Mouse (Mus musculus) CD4-positive, CD25-positive, alpha-beta regulatory T cell, adult 4 months (primary cell): ENCODE measurements around the gene Col23a1. TPM values are rescaled to one million over a fixed set of nuclear protein-coding genes. Genes with fewer than 3 reads are reported as not detected.

Experiments used
- ATAC-seq: one replicate; pipeline ENCODE4 v1.8.0; 2017
- polyA plus RNA-seq, 2 experiments: library from polyadenylated mRNA; unstranded; fragments of 100-300 nt; shearing (Covaris generic); gene quantifications; one replicate each; pipeline ENCODE4 v1.2.1; 2017

Col23a1 gene
- polyA plus RNA-seq, 2 experiments from 2014 or later, result 1.5 to 2.8 TPM

GRCm38 (mm10) chr11:51485775-51486464 lies 196.2 kb downstream of the Col23a1 start:
- no peak for ATAC-seq

- no peak for ATAC-seq
These were observed 199.1 kb downstream of the Col23a1 start for GRCm38 (mm10) chr11:51488813-51489212.

DNA sequence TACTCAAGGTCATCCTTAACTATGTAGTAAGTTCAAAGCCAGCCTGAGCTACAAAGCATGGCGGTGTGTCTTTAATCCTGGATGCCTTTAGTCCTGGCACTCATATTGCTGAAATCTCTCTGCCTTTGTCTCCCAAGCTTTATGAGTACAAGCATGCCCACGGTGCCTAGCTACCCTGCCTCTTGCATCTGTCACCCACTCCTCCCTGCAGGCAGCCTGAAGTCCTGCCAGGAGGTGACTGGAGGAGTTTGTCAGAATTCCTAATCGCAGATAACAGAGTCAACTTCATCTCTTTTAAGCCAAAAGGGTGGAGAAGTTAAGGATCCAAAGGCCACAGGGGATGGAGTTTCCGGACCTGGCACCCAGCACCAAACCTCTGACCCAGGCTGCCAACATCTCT lies 203.7 kb downstream of the Col23a1 start:
- ATAC-seq, result no peak

GRCm38 (mm10) chr11:51494178-51494577 lies 204.5 kb downstream of the Col23a1 start:
- no peak for ATAC-seq

GRCm38 (mm10) chr11:51499776-51500175 lies 210.1 kb downstream of the Col23a1 start:
- ATAC-seq, result no peak

DNA sequence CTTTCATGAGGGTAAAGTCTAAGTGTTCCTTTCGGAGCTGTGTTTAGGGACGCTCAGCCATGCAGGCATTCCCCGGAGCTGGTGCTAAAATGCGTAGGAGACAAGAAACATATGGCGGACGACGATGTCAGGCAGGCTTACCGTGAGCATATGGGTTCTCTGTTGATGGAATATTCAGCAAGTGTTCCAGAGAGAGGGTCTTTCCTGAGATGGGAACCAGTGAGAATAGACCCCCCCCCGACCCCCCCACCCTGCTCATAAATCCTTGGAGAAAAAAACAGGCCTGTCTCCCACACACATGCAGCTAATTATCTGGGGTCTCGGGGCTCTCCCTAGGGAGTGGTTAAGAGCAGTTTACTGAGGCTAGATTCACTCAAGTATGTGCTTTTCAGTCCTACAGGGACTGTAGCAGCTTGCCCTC lies 212.7 kb downstream of the Col23a1 start:
- ATAC-seq, result no peak

DNA sequence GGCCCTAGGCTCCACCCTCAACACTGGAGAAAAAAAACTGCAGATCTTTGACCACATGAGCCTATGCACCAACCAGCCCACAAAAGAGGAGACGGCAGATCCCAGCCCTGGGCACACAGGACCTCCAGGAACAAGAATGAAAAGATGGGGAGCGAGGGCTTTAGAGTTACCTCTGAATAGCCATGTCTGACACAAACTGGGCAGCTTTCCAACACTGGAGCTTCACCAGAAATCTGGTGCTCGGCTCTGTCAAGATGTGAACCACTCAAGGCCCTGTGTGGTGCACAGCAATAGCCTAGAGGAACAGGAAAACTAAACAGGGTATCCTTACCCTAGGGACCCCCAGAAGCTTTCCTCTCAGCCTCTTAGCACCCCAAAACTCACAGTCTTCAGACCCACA lies 215.2 kb downstream of the Col23a1 start:
- ATAC-seq, result no peak

DNA sequence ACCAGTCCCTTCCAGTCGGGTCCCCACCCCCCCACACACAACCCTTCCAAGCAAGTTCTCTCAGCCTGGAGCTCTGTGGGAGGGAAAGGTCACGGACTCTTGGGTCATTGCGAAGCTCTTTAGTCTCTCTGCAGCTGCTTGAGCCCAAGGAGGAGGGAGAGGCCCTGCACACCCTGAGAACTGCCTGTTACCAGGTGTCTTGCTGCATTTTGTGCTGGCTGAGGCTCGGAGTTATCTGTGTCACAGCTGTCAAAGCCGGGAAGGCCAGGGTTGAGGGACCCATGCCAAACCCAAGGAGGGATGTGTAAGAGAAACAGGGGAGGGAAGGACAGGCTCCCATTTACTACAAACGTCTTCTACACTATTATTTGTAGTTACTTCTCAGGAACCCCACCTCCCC lies 218.3 kb downstream of the Col23a1 start:
- no peak for ATAC-seq

- no peak for ATAC-seq
These were observed 219.5 kb downstream of the Col23a1 start for GRCm38 (mm10) chr11:51509211-51509610.

GRCm38 (mm10) chr11:51513019-51513418 lies 223.3 kb downstream of the Col23a1 start:
- ATAC-seq, result no peak

DNA sequence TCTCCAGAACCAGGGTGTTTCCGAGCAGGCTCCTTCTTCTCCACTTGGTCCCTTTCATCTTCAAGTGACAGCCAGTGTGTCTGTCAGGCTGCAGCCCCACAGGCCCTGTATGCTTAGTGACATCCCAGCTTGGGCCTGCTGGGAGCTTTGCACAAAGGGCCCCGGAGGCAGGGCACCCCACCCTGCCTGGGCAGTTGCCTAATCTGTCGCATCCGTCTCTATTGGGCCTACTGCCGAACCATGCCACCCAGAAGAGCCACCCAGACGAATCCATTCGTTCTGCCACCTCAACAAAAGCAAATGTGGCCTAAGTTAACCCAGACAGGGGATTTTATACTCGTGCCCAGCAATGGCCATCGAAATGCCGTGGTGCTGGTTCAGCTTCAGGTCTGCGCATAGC lies 225.6 kb downstream of the Col23a1 start:
- no peak for ATAC-seq

GRCm38 (mm10) chr11:51518100-51518499 lies 228.4 kb downstream of the Col23a1 start:
- ATAC-seq, result no peak

- no peak for ATAC-seq
These were observed 228.9 kb downstream of the Col23a1 start for GRCm38 (mm10) chr11:51518585-51518984.

- no peak for ATAC-seq
These were observed 231.7 kb downstream of the Col23a1 start for GRCm38 (mm10) chr11:51521440-51521839.

DNA sequence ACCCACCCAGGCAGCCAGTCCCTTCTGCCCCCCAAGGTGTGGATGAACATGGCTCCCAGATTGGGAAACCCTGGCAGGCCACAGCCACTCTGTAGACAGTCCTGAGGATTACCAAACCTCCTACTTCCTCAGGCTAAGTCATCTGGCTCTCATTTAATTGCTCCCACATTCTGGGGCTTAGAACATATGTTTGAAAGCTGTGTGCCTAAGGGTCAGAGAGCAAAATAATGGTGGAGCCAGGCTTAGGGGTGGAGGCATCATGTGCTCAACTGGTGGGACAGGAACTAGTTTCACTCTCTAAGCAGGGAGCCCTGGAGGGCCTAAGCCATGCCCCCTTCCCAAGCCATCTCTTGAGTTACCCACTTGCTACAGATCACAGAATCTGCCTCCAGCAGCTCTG lies 233.5 kb downstream of the Col23a1 start:
- ATAC-seq, result no peak

GRCm38 (mm10) chr11:51523625-51524024 lies 233.9 kb downstream of the Col23a1 start:
- no peak for ATAC-seq

DNA sequence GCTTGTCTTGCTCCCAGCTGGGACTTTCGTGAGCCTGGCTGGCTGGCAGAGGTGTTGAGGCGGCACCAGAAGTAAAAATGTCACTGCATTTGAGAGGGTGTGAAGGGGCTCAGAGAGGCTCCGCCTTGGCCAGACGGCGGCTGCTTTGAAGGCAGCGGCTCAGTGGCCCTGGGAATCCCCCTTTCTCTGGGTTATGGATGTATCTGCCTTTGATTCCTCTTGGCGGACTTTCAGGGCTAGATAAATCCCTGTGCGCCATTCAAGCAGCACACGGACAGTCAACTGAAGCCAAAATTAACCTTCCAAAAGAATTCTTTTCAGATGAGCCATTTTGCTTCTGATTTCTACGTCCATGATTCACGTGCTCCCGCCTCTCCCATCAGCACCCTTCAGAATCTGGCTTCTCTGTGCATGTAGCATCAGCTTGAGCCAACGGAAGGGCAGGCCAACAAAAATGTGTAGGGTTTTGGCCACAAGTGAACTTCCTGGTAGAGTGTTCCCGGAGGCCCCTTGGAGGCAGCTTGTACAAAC lies 237.0 kb downstream of the Col23a1 start:
- no peak for ATAC-seq

- no peak for ATAC-seq
These were observed 243.4 kb downstream of the Col23a1 start for GRCm38 (mm10) chr11:51533128-51533533.

DNA sequence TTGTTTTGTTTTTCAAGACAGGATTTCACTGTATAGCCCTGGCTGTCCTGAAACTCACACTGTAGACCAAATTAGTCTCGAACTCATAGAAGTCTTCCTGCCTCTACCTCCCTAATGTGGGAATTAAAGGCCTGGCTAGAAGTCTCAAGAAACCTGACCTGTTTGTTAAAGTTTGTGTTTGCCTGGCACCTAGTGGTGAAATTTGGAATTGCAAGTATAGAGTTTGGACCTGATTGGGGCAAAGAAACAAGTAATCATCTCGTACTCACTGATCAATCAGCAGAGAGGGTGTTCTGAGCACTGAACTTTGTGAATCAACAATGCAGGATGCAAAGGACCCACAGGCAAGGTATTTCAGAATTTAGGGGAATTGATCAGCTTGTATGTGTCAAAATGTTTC lies 244.6 kb downstream of the Col23a1 start:
- no peak for ATAC-seq

DNA sequence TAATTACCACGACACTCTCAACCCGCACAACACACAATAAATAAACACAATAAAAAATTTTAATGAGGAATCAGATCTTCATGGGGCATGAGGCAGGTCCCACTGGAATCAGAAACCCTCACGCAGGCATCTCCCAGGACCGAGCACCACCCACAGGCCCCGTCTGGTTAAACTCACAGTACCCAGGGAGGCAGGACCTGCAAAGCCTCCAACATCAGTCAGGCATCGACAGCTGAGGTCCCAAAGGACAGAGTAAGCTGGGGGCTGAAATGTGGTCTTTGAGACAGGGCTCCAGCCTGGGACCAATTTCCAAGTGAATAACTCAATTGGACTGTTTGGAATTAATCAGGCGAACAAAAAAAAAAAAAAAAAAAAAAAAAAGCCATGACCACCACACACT lies 248.7 kb downstream of the Col23a1 start:
- ATAC-seq, result no peak

DNA sequence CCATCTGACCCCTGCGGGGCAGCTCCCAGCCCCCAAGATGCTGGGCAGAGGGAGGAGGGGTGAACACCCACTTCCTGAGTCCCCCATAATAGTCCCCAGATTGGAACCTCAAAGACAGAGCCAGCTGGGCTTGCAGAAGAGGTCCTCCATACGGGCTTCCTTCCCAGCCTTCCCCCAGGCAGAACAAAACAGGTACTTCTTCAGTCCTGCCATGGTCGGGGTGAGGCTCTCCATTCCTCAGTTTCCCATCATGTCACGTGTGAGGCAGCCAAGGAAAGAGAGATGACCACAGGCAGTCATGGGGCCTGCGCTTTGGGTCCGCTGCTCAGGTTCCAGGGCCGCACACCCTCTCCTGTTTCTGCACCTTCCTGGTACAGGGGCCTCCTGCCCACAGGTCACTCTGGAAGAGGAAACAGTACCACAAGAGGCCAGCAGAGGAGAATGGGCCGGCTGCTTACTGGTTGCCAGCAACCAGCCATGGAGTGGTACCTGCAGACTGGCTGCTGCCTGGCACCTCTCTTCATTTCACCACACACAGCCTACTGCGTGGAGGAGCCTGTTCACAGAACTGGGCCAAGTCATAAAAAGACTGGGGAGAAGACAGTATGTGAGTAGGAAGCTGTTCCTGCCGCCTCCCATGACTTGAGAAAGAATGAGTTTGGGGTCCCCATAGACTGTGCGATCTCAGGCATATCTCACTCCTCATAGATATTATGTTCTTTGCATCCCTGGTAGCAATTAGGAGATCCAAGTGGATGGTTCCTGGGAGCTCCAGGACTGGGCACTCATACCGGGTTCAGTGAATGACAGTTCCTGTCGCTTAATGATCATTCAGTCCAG lies 249.4 kb downstream of the Col23a1 start:
- ATAC-seq, result no peak

GRCm38 (mm10) chr11:51539759-51540282 lies 250.1 kb downstream of the Col23a1 start:
- ATAC-seq, result peak; percentile 97

- no peak for ATAC-seq
These were observed 252.7 kb downstream of the Col23a1 start for GRCm38 (mm10) chr11:51542424-51542823.
